Mouse (Mus musculus): ENCODE data around the gene Coro2b.

The Coro2b gene

DNA sequence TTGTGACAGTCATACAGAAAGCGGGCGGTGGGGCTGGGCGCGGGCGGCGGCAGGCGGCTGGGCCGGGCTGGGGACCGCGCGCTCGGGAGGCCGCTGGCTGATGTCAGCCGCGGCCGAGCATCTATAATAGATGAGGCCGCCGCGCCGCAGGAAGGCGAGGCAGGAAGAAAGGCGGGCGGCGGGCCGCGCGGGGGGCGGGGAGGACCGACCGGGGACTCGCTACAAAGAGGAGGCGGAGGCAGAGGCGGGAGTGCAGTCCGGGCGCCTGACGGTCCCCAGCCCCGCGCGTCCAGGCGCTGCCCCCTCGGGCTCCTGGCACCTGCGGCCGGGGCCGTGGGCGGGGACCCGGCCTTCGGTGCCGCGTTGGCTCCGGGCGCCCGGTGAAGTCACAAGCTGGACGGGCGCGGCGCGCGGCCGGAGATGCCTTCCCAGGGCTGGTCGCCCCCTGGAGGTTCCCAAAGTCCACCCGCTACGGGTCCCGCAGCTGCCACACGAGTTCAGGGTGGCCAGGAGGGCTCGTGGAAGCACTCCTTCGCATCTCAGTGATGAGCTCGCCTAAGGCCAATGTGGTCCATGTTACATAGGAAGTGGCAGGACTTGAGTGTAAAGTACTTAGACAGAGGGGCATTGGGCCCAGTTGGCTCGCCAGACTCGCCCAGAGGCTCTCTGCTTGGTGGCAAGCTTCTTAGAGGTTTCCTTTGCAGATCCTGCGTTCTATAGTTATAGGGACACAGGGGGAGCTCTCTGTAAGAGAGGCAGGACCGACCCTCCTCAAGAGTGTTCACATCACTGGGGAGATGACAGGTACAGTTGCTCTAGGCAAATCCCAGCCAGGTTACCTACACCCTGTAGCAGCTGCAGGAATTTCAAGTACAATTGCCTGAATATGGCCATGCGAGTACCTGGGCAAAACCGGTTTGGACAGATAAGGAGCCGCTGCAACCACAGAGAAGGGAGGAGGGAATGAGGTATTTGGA, at the start of gene Coro2b:
TSS of gene Coro2b (minus strand) at position 390 of the 977 bp plus-strand sequence.
- DNase-seq (ENCODE audit: low spot score in 2 of 2): no peak

DNA sequence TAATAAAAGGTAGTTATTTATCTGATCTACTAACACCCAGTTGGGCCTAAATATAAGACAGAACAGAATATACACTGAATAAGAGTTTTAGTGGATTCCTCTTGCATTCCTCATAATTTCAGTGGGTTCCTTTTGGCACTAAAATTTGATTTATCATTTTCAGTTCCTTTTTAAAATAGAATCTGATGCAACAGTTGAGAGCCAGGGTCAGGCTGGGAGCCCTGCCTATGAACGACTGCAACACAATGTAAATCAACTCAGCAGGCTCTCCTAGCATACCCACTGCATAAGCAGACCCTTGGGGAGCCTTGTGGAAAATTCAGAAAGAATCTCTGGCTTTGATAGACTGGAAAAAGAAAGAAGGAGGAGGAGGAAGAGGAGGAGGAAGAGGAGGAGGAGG, 40.7 kb upstream of the Coro2b start:
- DNase-seq (ENCODE audit: low spot score in 2 of 2): no peak

DNA sequence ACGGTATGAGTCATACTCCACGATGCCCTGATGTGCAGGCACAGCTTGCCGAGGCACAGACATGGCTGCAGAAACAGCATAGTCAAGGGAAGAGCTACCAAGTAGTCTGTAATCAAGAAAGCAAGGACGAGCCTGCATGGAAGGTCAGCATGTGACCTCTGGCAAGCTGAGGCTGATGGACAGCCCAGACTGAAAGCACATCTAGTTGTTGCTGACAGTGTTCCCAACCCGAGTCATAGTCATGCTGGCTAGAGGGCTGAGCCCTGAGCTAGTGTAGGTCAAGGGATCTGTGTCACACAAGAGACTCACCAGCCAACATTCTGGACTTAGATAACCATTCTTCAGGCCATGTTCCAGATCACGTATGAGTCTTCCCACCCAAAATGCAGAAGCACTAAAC, 32.3 kb upstream of the Coro2b start:
- no peak for DNase-seq (ENCODE audit: low spot score in 2 of 2)

DNA sequence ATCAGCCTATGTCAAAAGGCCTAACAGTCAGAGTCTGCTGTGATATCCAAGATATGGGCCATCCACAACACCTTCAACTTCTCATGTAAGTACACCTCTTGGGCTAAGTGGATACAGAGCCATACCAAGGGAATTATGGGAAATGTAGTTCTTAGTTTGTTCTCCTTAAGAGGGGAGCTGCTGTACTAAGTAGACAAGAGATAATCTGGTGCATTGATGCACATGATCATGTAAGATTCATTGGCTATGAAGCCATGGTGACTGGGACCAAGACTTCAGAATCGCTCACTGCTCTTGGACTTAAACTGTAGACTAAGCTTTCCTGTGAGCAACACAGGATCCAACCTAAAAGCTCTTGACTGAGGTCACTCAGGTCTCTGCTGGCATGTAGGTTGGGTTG, 31.0 kb upstream of the Coro2b start:
- no peak for DNase-seq (ENCODE audit: low spot score in 2 of 2)

DNA sequence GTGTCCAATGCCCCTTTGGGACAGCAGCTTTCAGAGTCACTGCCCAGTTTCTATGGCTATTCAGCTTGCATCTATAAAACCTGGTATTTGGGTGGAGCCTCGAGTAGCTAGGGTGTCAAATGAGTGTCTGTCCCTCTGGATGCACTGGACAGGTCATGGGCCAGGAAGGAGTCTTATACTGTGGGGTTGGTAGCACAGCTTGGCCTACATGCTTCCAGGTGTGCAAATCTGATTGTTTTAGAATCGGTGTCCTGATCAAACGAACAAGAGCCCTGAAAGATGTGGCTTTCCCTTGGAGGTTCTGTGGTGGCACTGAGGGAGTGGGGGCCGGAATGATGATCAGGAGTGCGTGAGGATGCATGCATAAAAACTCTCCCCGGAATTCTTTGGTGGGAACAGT, 25.4 kb upstream of the Coro2b start:
- DNase-seq (ENCODE audit: low spot score in 2 of 2): no peak

DNA sequence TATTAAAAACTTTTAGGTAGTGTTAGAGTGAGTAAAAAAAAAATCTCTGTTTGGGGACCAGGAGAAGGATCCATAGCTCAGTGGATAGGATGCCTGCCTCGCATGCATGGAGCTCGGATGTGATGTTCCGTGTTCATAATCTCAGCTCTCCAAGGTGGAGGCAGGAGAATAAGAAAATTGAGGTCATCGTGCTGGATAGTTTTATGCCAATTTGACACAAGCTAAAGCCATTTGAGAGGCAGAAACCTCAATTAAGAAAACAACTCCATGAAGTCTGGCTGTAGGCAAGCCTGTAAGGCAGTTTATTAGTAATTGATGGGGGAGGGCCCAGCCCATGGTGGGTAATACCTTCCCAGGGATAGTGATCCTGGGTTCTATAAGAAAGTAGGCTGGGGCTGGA, 23.6 kb upstream of the Coro2b start:
- no peak for DNase-seq (ENCODE audit: low spot score in 2 of 2)

DNA sequence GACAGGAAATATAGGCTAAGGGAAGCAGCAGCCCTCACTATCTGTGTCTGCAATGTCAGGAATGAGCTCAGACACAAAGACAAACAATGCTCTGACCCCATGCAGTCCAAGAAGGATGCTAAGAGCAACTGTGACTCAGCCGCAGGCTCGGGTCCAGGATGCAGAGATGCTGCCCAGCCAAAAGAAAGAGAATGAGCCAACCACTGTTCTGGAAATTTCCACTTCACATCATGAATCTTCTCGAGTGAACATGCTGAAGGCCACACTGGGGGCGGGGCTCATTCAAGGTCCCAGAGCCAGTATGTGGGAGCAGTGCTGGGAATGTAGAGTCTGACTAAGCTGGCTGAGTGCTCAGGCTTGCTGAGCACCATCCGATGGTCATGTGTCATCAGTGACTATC, 23.2 kb upstream of the Coro2b start:
- no peak for DNase-seq (ENCODE audit: low spot score in 2 of 2)

DNA sequence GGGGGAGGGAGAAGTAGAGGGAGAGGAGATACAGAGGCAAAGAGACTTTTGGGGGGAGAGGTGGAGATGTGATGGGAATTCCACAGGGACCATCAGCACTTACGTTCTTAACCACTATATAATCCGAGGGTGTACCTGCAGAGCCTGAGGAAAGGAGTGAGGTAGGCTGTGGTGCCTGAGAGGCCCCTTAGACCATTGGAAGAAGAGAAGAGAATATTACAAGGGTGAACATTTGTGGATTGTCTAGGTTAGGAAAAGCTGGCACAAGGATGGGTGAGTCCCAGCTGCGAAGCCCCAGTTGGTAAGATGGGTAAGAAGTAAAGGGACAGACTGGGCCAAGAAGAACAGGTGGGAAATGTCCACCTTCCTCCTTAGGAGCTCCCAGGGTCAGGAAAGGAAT, 22.6 kb upstream of the Coro2b start:
- no peak for DNase-seq (ENCODE audit: low spot score in 2 of 2)

DNA sequence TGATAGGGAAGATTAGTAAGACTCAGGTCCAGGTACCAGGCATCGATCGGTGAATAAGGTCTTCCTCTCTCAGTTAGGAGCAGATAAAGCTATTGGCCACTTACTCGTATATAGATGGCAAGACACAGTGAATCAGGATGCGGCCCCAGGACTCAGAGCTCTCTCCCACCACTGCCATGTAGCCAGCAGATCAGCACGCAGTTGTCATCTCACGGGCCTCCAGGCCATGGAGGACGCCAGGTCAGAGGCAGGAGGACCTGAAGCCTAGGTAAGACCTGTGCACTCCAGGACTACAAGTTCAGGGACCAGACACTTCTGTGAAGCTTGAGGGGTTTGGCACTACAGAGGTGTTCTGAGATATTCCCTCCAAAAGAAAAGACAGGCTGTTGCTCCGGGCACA, 21.2 kb upstream of the Coro2b start:
- no peak for DNase-seq (ENCODE audit: low spot score in 2 of 2)

DNA sequence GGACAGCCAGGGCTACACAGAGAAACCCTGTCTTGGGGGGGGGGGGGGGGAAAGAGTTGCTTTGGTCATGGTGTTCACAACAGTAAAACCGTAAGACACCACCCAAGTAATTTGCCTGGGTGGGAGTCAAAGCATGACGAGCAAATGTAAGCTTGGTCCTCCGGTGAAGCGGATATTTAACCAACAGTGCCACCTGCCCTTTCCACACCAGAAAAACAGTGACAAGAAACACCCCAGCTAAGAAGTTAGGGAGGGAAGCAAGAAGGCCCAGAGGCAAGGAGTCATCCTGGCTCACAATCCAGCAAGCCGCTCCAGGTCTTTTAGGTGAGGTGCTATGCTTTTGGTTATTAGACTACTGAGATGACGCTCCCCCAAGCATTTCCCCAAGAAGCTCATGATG, 19.9 kb upstream of the Coro2b start:
- no peak for DNase-seq (ENCODE audit: low spot score in 2 of 2)

DNA sequence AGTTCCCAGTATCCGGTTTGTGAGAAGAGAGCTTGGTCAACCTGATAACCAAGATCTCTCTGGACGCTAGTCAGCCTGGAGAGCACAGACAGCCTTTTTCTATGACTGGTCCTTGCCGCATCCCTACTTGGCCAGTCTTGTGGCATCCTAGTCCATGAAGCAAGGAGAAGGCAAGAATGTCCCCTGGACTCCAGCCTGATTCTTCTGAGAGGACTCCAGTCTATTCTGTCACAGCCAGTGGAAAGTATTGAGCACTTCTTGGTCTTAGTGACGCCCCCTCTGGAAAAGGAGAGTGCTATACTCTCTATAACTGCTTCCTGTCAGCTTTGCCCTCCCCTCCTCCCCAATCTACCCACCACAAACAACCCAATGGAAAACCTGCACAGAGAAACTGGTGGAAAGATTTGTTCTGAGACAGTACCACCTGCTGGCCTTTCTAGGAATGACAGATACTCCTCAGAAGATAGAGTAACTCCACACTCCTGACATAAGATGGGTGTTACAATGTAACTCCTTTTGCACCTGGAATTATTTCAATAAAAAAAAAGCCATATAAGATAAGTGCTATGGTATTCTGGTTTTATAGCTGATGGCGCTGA, 18.5 kb upstream of the Coro2b start:
- no peak for DNase-seq (ENCODE audit: low spot score in 2 of 2)

DNA sequence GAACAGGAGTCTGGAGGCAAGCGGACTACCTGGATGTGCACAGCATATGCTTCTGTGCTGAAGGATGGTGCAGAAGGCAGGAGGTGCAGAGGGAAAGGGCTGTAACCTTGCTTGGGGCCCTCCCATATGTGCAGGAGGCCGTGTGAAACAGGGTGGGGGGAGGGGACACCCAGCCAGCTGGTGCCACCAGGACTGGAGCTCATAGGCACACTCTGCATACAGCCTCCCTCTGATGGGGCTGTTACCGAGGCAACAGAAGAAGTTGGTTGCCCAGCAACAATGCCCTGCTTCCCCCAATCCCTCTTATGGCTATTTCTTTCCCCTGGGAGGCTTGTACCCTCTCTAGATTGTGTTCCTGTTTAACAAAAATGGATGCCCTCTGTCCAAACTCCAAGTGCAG, 17.8 kb upstream of the Coro2b start:
- DNase-seq (ENCODE audit: low spot score in 2 of 2): peak in 1 of 2 experiments; percentile 75

DNA sequence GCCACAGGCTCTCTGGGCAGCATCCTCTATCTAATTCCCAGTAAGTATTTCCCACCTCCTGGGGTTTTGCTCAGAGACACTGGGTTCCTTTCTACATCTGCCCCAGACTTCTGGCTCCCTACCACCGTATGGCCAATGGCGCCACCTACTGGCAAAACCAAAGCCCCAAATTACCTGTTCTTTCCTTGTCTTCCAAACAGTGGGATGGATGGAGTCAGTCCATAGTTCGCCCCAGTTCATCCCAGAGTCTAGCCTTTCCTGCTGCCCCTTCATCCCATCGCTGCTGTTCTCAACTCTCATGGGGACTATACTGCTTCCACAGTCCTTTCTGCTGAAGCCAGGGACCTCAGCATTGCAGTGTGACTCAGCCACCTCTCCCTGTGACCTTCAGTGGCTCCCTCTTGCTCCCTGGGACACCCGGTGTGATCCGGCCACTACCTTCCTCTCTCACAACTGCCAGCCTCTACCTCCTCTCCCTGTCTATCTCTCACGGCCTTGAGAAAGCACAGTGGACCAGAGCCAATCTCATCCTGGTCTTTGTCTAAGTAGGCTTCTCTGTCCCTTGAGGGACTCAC, 16.6 kb upstream of the Coro2b start:
- DNase-seq (ENCODE audit: low spot score in 2 of 2): no peak

DNA sequence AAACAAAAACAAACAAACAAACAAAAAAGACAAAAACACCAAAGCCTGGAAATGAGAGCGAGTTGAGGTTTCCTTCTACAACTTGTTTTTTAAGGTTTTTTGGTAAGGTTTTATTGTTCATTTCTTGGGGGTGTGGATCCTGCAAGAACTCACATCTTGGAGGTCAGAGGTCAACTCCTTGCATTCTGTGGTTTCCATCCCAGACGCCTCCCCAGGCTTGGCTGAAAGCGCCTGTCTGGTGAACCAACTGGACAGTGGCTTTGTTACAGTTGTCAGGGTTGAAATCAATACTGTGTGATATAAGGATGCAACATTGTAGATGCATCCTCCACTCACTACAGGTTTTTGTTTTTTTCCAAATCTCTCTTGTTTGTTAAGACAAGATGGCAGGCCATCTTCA, 14.7 kb upstream of the Coro2b start:
- no peak for DNase-seq (ENCODE audit: low spot score in 2 of 2)

DNA sequence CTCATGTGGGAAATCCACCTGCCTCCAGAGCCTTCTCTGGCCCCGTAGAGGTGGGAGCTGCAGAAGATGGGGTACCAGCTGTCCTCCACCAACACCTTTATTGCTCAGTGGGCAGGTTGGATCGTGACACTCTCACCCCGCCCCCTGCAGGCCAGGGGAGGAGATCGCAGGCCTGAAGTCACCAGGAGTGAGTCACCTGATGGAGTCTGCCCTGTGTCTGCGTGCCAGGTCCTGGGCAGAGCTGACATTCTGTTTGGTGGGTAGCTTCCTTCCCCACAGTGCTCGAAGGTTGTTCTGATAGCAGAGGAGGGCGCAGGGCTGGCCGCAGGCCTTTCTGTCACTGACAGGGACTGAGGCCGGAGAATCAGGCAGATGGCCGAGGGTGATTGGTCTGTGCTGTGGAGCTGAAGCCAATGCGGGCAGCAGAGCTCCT, 13.8 kb upstream of the Coro2b start:
- DNase-seq (ENCODE audit: low spot score in 2 of 2): no peak

DNA sequence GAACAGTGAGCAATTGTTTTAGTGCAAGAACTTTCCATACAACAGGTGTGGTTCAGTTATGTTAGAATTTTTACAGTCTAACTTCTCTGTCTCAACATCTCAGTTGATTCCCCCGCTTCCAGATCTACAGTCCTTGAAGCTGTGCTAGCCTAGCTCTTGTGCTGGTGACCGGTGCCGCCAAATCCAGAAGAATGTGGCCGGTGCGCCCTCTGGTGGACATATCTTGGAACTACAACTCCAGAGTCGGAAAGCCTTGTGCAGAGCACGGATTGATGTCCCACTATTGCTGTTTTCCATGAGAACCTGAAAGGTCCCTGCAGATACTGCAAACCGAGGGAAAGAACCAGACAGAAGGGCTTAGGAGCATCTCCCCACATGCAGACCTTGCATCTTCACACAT, 13.0 kb upstream of the Coro2b start:
- DNase-seq (ENCODE audit: low spot score in 2 of 2): peak; percentile 85 to 98

DNA sequence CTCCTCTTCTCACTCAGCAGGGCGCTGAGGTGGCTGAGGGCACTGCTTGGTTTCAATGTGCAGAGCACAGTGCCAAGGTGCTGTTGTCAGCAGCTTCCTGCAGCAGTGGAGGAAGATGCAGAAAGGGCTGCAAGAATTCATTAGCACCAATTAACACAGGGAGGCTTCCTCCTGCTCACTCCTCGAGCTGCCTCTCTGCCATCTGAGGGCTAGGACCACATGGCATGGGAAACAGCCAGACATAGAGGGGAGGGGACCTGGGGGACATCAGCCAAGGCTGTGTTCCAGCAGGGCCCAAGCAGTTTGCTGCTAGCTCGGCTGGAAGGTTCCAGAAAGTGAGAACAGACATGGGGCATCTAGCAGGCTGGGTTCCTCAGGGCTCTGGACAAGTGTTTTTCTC, 10.6 kb upstream of the Coro2b start:
- peak in 1 of 2 experiments; percentile 4 for DNase-seq (ENCODE audit: low spot score in 2 of 2)

DNA sequence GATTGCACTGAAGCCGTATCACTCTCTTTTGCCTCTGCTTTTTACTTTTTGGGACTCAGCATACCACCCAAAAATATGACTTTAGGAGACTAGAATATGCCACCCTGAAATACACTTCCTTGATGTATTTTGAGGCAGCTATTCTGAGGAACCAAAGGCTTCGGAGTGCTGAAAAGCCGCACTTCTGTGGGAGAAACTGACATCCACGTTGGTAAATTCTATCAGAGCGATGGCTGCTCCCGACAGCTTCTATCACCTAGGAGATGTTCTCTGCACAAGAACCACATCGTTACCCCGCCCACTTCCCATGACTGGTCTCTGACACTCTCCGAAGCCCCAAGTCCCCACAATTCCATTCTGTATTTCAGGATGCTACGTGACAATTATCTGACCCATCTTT, 8.0 kb upstream of the Coro2b start:
- no peak for DNase-seq (ENCODE audit: low spot score in 2 of 2)

DNA sequence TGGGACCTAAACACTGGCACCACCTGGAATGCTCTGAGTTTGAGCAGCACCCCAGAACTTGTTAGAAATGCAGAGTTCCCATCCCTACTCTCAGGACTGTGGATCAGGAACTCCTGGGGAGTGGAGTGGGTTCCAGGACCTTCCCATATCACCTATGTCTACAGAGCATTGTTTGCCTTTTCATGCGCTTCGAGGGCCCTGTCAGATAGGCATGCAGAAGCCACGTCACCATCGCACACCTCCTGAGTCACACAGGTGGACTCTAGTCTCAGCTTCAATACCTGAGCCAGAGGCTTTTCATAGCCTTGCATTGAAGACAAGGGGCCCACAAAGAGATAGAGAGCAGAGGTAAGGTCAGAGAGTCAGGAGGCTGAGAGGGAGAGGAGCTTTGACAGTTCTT, 7.0 kb upstream of the Coro2b start:
- DNase-seq (ENCODE audit: low spot score in 2 of 2): no peak

DNA sequence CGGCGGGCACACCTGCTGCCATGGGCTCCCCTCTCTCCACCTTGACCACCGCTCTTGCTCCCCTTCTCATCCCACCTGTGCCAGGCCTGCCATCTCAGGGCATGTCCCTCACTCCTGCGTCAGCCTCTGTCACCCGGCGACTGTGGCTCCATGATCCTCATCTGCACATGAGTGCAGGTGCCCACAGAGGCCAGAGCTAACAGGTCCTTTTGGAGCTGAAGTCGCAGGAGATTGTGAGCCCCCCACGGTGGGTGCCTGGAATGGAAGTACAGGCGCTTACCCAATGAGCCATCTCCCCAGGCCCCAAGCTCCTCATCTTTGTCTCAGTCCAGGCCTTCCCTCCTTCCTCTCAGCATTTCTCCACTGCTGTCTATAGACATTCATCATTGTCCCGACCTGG, 4.8 kb upstream of the Coro2b start:
- no peak for DNase-seq (ENCODE audit: low spot score in 2 of 2)

DNA sequence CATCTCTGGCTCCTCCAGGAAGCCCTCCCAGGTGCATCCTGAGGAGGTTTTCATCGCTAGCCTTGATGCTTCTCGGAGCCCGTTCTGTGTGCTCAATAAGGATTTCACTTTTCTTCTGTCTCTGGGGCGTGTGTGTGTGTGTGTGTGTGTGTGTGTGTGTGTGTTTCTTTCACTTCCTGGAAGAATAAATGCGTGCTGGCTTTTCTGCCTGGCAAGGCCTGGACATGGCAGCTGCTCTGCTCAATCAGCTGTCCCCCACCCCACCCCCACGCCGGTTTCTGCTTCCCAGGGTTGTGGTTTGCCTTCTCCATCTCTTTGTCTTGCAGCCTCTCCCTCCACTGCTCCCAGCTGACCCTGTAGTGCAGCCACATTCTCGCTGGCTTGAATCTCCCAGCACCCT, 4.3 kb upstream of the Coro2b start:
- no peak for DNase-seq (ENCODE audit: low spot score in 2 of 2)

DNA sequence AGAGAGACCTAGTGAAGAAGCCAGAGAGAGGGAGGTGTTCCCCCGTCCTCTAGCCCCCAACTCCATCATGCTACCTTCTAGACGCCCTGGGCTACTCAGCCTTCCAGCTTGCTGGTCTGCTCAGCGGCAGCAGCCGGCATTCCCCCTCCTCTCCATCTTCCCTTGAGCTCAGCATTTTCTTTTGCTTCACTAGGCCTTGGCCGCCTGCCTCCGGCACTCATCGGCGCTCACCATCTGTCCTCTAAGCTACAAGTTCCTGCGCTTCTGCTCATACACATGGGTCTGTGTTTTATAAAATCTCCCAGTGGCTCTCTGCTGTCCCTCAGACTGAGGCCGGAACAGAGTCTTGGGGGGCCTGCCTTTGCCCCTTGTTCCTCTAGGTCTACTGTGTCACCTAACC, 3.9 kb upstream of the Coro2b start:
- DNase-seq (ENCODE audit: low spot score in 2 of 2): peak; percentile 73 to 74

DNA sequence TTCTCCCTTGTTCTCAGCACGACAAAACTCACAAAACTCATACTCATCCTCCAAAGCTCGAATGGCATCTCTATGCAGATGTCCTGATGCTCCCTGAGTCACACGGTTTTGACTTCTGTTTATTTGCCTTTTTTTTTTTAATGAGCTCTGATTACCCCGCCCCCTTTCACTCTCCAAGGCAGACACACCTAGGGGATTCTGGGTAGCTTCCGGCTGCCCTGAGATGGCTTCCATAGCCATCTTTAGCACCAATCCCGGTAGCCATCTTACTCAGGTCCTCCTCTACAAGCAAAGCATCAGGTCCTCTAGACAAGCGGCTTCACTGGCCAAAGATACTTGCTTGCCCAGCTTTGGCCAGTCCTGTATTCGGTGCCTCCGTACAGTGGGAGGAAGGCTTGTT, 3.3 kb upstream of the Coro2b start:
- no peak for DNase-seq (ENCODE audit: low spot score in 2 of 2)
